Mouse (Mus musculus): ENCODE data around the gene Ccdc173. TPM values are rescaled to one million over a fixed set of nuclear protein-coding genes. Genes with fewer than 3 reads are reported as not detected.

Gene Ccdc173
- 1 to 10 TPM in 1 of 2 experiments, under 1 TPM in 1; 0.49 to 1.8 TPM for total RNA-seq (2023)

DNA sequence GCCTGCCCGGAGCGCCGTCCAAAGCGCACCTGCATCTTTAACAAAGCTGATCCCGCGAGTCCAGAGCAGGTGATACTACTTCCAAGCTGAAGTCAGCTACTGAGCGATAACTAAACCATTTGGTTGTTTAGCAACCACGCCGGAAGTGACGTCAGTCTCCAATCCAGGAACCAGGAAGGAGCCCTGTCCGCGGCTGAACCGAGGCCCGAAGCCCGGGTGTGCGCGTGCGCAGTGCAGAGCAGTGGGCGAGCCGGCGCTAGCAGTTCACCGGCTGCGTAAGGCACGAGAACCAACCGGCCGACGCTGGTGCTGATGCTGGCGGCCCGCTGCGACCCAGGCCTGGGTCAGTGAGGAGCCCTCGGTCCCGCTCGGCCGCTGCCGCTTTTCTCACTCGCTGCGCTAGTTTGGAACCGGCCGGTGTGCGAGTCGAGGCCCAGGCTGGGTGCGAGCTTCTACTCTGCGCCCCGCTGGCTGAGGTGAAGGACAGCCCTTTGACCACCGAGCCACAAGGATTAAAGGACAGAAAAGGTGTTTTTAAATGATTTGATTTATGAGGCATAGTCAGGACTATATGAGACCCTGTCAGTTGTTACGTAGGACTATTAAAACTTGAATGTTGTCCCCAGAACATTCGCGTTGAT, at the start of gene Ccdc173, which contains the start of gene Phospho2:
Ccdc173 (minus strand) TSS at position 147 of the 641 bp plus-strand sequence.
Phospho2 (plus strand) TSS at position 195 of the 641 bp plus-strand sequence.

DNA sequence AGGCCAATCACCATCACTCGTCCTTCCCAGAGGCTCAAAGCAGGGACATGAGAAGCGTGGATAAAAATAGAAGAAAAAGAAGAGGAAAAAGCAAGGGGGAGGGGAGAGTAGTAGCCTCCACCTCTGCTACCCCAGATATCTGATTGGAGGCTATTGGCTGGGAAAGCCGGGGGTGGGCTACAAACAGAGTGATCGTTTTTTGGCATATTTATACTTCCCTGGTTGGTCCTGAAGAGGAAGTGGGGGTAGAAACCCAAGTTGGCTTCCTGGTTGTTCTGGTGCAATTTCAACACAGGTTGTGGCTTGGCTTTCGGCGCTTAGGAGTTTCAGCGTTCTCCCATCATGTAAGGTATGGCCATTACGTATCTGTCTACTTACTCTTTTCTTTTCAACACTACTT, 32.3 kb upstream of the Ccdc173 start, which contains the start of gene Klhl23:
Klhl23 (plus strand) TSS at position 234 of the 400 bp plus-strand sequence.

GRCm38 (mm10) chr2:69722273-69722649, 67.1 kb downstream of the Ccdc173 start, which contains the start of gene Ppig:
TSS of gene Ppig (plus strand) at chr2:69722545.

DNA sequence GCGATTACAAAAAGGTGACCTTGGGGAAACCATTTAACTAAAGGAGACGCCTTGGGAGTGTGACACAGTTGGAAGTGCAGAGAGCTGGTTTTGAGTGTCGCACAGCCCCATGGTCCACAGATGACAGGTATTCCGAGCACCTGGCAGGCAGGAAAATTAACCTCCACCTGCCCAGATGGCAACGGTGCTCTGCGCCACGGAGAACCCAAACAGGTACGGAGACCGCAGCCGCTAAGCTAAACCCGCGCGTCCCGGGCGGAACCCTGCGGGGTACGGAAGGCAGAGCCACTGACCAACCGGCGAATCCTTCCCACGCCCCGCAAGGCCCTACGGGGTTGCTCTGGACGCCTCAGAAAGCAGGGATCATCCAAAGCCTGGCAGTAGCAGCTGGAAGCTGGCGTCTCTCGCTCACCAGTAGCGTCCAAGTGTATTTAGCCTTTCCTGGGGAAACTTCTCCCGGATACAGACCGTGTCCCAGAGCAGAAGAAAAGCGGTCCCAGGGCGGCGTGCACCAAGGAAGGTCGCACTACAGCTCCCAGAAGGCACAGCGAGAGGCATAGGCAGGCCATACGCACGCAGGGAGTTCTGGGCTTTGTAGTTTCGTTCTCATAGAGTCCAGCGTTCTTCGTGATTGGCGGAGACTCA, 76.3 kb downstream of the Ccdc173 start, which contains the start of gene Fastkd1:
Fastkd1 (minus strand) TSS at position 536 of the 645 bp plus-strand sequence.

Other genes with a start within 250 kb of the Ccdc173 start
- not detected for gene Lrp2, start 203.5 kb downstream of the Ccdc173 start, total RNA-seq (2023)
- under 1 TPM in 1 of 2 experiments, not detected in 1; 0.76 TPM for gene Bbs5, start 142.4 kb downstream of the Ccdc173 start, total RNA-seq (2023)
- under 1 TPM in 1 of 2 experiments, not detected in 1; 0.29 TPM for gene Klhl41, start 119.5 kb downstream of the Ccdc173 start, total RNA-seq (2023)
- 1 to 10 TPM; 3.4 to 4.9 TPM for gene Fastkd1, start 76.1 kb downstream of the Ccdc173 start, total RNA-seq (2023)
- 10 to 100 TPM; 55.9 to 60.3 TPM for gene Ppig, start 67.0 kb downstream of the Ccdc173 start, total RNA-seq (2023)
- 10 to 100 TPM; 14.6 to 19.8 TPM for gene Phospho2, start within 50 bp of the Ccdc173 start, total RNA-seq (2023)
- gene Klhl23, start 32.4 kb upstream of the Ccdc173 start, total RNA-seq (2023): 1 to 10 TPM; 4.5 to 6.5 TPM
- gene Ssb, start 72.0 kb upstream of the Ccdc173 start, total RNA-seq (2023): 10 to 100 TPM; 70.5 to 90.0 TPM
- gene Mettl5, start 96.0 kb upstream of the Ccdc173 start, total RNA-seq (2023): 1 to 10 TPM; 9.5 to 9.7 TPM
- 10 to 100 TPM; 42.0 to 46.3 TPM for gene Ubr3, start 107.7 kb upstream of the Ccdc173 start, total RNA-seq (2023)
- not detected for gene Myo3b, start 249.6 kb upstream of the Ccdc173 start, total RNA-seq (2023)

Measured in neutrophil, adult 59 days (primary cell).